Mouse (Mus musculus): Measurements from ENCODE around the gene Slc37a1.

DNA sequence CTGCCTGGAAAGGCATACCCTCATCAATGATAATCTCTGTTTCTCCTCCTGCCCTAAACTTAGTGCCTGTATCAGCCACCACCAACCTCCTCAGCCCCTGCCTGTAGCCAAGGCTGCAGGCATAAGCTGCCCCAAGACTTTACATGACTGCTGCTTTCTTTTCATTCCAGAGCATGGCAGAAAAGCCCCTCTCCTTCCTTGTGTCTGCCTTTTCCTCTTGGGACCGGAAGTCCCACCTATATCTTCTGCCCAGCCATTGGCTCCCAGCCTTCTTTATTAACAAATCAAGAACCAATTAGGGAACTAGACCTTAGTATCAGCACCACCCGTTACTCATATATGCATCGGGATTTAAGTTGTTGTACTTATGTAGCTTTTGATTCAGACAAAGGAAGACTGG lies 624 bp downstream of the Slc37a1 start:
- TF ChIP-seq CTCF (conservative IDR thresholded peaks at IDR 0.05; ENCODE audit: low read length), result no peak
- no peak for TF ChIP-seq POU5F1 (IDR thresholded peaks at IDR 0.05; ENCODE audit: borderline replicate concordance, low read length)
